25 mouse cellular contexts compared by ENCODE assay signal in the genomic region with DNA sequence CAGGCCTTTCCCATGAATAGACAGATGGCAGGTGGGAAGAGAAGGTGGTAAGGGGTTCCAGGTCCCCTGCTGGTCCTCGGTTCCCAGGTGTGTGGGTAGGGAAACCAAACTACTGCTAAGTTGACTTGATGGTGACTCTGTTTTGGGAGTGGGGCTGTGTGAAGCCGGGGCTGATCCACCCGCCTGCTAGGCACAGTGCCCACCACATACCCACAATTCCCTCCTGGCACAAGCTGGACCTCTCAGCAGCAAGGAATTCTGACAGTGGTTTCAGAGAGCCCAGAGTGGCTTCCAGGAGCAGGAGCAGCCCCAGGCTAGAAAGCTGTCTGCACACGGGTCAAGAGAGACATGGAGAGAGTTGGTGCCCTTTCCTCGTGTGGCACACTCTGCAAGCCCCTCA. TPM values are rescaled to one million over a fixed set of nuclear protein-coding genes. Genes with fewer than 3 reads are reported as not detected.
DNase-seq lines count a peak whose midpoint lies in the region; ATAC-seq and TF ChIP-seq lines count a peak whose summit lies in the region.
"Had no signal": no experiment of that assay in that cellular context is flagged by ENCODE, and none has a peak within 500 bp of the region (broad histone marks: within the 10 kb centered on the region; RNA-seq: fewer than 3 reads in every experiment).

No protein-coding gene starts in this region.

- no peak overlapping the region for H3K4me3 ChIP-seq in heart, embryonic 13.5 days
- H3K4me3 ChIP-seq in midbrain, embryonic 10.5 days: no peak overlapping the region
- H3K4me3 ChIP-seq in midbrain, embryonic 15.5 days: no peak overlapping the region
- H3K4me3 ChIP-seq in forebrain, postnatal 0 days (ENCODE audit: low read depth, low read length): no peak overlapping the region
- H3K4me3 ChIP-seq in kidney, embryonic 14.5 days (ENCODE audit: low read length): no peak overlapping the region
- H3K4me3 ChIP-seq: embryonic facial prominence, embryonic 15.5 days; heart, embryonic 12.5 days; limb, embryonic 15.5 days; liver, embryonic 15.5 days; lung, embryonic 15.5 days had no signal

- H3K27ac ChIP-seq in heart, embryonic 13.5 days (replicated peaks): no peak overlapping the region
- 0 out of 2 replicates have a peak overlapping the region, but pooled peaks have one; percentile 35 for H3K27ac ChIP-seq in midbrain, embryonic 10.5 days (replicated peaks)
- no peak overlapping the region for H3K27ac ChIP-seq in midbrain, embryonic 15.5 days
- H3K27ac ChIP-seq in forebrain, postnatal 0 days (ENCODE audit: low read depth, low read length): 0 out of 2 replicates have a peak overlapping the region, but pooled peaks have one; percentile 5
- no peak overlapping the region for H3K27ac ChIP-seq in kidney, embryonic 14.5 days (ENCODE audit: low read depth, low read length)
- H3K27ac ChIP-seq: embryonic facial prominence, embryonic 15.5 days; hindbrain, postnatal 0 days; limb, embryonic 15.5 days; liver, embryonic 15.5 days; lung, embryonic 15.5 days had no signal

- H3K4me1 ChIP-seq in heart, embryonic 13.5 days: peaks cover 26% of the 10 kb centered on the region
- H3K4me1 ChIP-seq in midbrain, embryonic 10.5 days: peaks cover 91% of the 10 kb centered on the region
- H3K4me1 ChIP-seq in midbrain, embryonic 15.5 days: peaks cover 77% of the 10 kb centered on the region
- peaks cover 38% of the 10 kb centered on the region for H3K4me1 ChIP-seq in forebrain, postnatal 0 days (ENCODE audit: insufficient read depth)
- H3K4me1 ChIP-seq in kidney, embryonic 14.5 days (ENCODE audit: control insufficient read depth, insufficient read depth, low read length): peaks cover 15% of the 10 kb centered on the region; the same call in 1 of the 2 replicates
- H3K4me1 ChIP-seq: liver, embryonic 15.5 days had no signal

- 64% methylated on average over 5 of the region's 5 CpGs for WGBS in heart, embryonic 13.5 days
- WGBS in midbrain, embryonic 10.5 days: 73% methylated on average over 5 of the region's 5 CpGs
- WGBS in midbrain, embryonic 15.5 days: 59% methylated on average over 5 of the region's 5 CpGs
- 45% methylated on average over 5 of the region's 5 CpGs for WGBS in forebrain, postnatal 0 days
- 77% methylated on average over 5 of the region's 5 CpGs for WGBS in kidney, embryonic 14.5 days

- peak overlapping the region; percentile 6; the same call in 1 of the 2 replicates for H3K9ac ChIP-seq in heart, embryonic 13.5 days
- no peak overlapping the region for H3K9ac ChIP-seq in midbrain, embryonic 15.5 days
- no peak overlapping the region for H3K9ac ChIP-seq in forebrain, postnatal 0 days
- H3K9ac ChIP-seq in kidney, embryonic 14.5 days (ENCODE audit: low read depth, low read length): no peak overlapping the region
- H3K9ac ChIP-seq: embryonic facial prominence, embryonic 15.5 days; heart, embryonic 12.5 days; limb, embryonic 15.5 days; liver, embryonic 15.5 days; lung, embryonic 15.5 days had no signal

- no peak for DNase-seq in heart, postnatal 25 days (ENCODE audit: low spot score)
- no peak for DNase-seq in midbrain, embryonic 10.5 days (ENCODE audit: low spot score)
- peak; percentile 36 for DNase-seq in fibroblast of lung, adult 2 months (ENCODE audit: low read depth)
- no peak for DNase-seq in forebrain, postnatal 0 days
- DNase-seq in lung, postnatal 14 days: no peak
- DNase-seq: adrenal gland, postnatal 25 days; cerebellum, postnatal 14 days; gastrocnemius, postnatal 14 days; heart, adult 11 months; kidney, adult 9 months; kidney, postnatal 25 days; lung, postnatal 4 days; thymus, adult 18-20 months had no signal

- H3K9me3 ChIP-seq in heart, embryonic 13.5 days: no peaks in the 10 kb centered on the region
- no peaks in the 10 kb centered on the region for H3K9me3 ChIP-seq in midbrain, embryonic 10.5 days (replicated peaks)
- no peaks in the 10 kb centered on the region for H3K9me3 ChIP-seq in midbrain, embryonic 15.5 days
- H3K9me3 ChIP-seq in forebrain, postnatal 0 days (ENCODE audit: low read length): no peaks in the 10 kb centered on the region
- H3K9me3 ChIP-seq in kidney, embryonic 14.5 days (ENCODE audit: control insufficient read depth, low read length): no peaks in the 10 kb centered on the region
- H3K9me3 ChIP-seq: embryonic facial prominence, embryonic 15.5 days; heart, embryonic 12.5 days; limb, embryonic 15.5 days; liver, embryonic 15.5 days; lung, embryonic 15.5 days had no signal

- intact Hi-C loops in heart, postnatal 25 days (cut with DNase I): no loop called here

- no peak for ATAC-seq in heart, embryonic 13.5 days (ENCODE audit: extremely low read depth, insufficient number of reproducible peaks, low FRiP score, low TSS enrichment)
- ATAC-seq in midbrain, embryonic 15.5 days (replicated peaks): no peak
- no peak for ATAC-seq in forebrain, postnatal 0 days
- ATAC-seq in kidney, embryonic 14.5 days (ENCODE audit: low FRiP score, low TSS enrichment): no peak
- ATAC-seq: hindbrain, postnatal 0 days; intestine, embryonic 16.5 days had no signal

- no peak overlapping the region for H3K4me2 ChIP-seq in heart, embryonic 13.5 days
- no peak overlapping the region for H3K4me2 ChIP-seq in midbrain, embryonic 15.5 days
- H3K4me2 ChIP-seq in forebrain, postnatal 0 days (ENCODE audit: low read depth): no peak overlapping the region
- no peak overlapping the region for H3K4me2 ChIP-seq in kidney, embryonic 14.5 days (replicated peaks; ENCODE audit: low read depth, low read length)
- H3K4me2 ChIP-seq: embryonic facial prominence, embryonic 15.5 days; heart, embryonic 12.5 days; limb, embryonic 15.5 days; liver, embryonic 15.5 days; lung, embryonic 15.5 days had no signal

- H3K36me3 ChIP-seq in heart, embryonic 13.5 days: no peaks in the 10 kb centered on the region
- H3K36me3 ChIP-seq in midbrain, embryonic 10.5 days: no peaks in the 10 kb centered on the region
- no peaks in the 10 kb centered on the region for H3K36me3 ChIP-seq in midbrain, embryonic 15.5 days (replicated peaks)
- H3K36me3 ChIP-seq in forebrain, postnatal 0 days (ENCODE audit: insufficient read depth): no peaks in the 10 kb centered on the region
- H3K36me3 ChIP-seq in kidney, embryonic 14.5 days (ENCODE audit: control insufficient read depth, insufficient read depth, low read length): no peaks in the 10 kb centered on the region
- H3K36me3 ChIP-seq: embryonic facial prominence, embryonic 15.5 days; heart, embryonic 12.5 days; limb, embryonic 15.5 days; liver, embryonic 15.5 days; lung, embryonic 15.5 days had no signal

- TF ChIP-seq CTCF in forebrain, postnatal 0 days (IDR thresholded peaks at IDR 0.05; ENCODE audit: low read depth): no peak

- peaks cover 77% of the 10 kb centered on the region for H3K27me3 ChIP-seq in heart, embryonic 13.5 days (replicated peaks)
- peaks cover 92% of the 10 kb centered on the region for H3K27me3 ChIP-seq in midbrain, embryonic 10.5 days (ENCODE audit: low read depth, poor library complexity, severe bottlenecking)
- H3K27me3 ChIP-seq in midbrain, embryonic 15.5 days (replicated peaks): 0 out of 2 replicates have a peak, but pooled peaks cover 3% of the 10 kb centered on the region
- no peaks in the 10 kb centered on the region for H3K27me3 ChIP-seq in forebrain, postnatal 0 days (ENCODE audit: insufficient read depth, low read length)
- peaks cover 18% of the 10 kb centered on the region; the same call in 1 of the 2 replicates for H3K27me3 ChIP-seq in kidney, embryonic 14.5 days (ENCODE audit: control insufficient read depth, insufficient read depth, low read length)

RNA-seq across cellular contexts. Expression of gene Flrt1, which starts 16.5 kb away (rescaled TPM):
- 1.1 and 1.4 TPM in 2 replicates for polyA plus RNA-seq in heart, embryonic 13.5 days (2015; fragmentation: Nextera tagmentation; extraction: Ambion mirVana)
- 1 to 10 TPM; 1.1 to 1.4 TPM for total RNA-seq in heart, postnatal 25 days (2021)
- 6.0 and 7.5 TPM in 2 replicates for polyA plus RNA-seq in midbrain, embryonic 10.5 days (2016; fragmentation: Nextera tagmentation; extraction: Ambion mirVana)
- polyA plus RNA-seq in midbrain, embryonic 15.5 days (2015; fragmentation: Nextera tagmentation; extraction: Ambion mirVana): 12.2 and 12.5 TPM in 2 replicates
- total RNA-seq in forebrain, postnatal 0 days (2014; rRNA removed): 8.1 and 8.8 TPM in 2 replicates
- 6.7 and 11.3 TPM in 2 replicates for polyA plus RNA-seq in forebrain, postnatal 0 days (2015; fragmentation: Nextera tagmentation; extraction: Ambion mirVana)
- 3.0 and 5.5 TPM in 2 replicates for polyA plus RNA-seq in kidney, embryonic 14.5 days (2014; fragmentation: Nextera tagmentation; extraction: Ambion mirVana)
- total RNA-seq: hematopoietic stem cell, adult 5-6 weeks; megakaryocyte-erythroid progenitor cell, adult 5-6 weeks had no signal

RNA-seq across cellular contexts. Expression of gene Macrod1, which starts 32.4 kb away (rescaled TPM):
- 32.0 and 32.9 TPM in 2 replicates for polyA plus RNA-seq in heart, embryonic 13.5 days (2015; fragmentation: Nextera tagmentation; extraction: Ambion mirVana)
- 100 to 1,000 TPM; 240 to 243 TPM for total RNA-seq in heart, postnatal 25 days (2021)
- polyA plus RNA-seq in midbrain, embryonic 10.5 days (2016; fragmentation: Nextera tagmentation; extraction: Ambion mirVana): 2.2 and 2.9 TPM in 2 replicates
- polyA plus RNA-seq in midbrain, embryonic 15.5 days (2015; fragmentation: Nextera tagmentation; extraction: Ambion mirVana): 5.6 and 6.0 TPM in 2 replicates
- 8.1 and 9.4 TPM in 2 replicates for total RNA-seq in forebrain, postnatal 0 days (2014; rRNA removed)
- polyA plus RNA-seq in forebrain, postnatal 0 days (2015; fragmentation: Nextera tagmentation; extraction: Ambion mirVana): 8.0 and 8.5 TPM in 2 replicates
- 9.9 and 10.7 TPM in 2 replicates for polyA plus RNA-seq in kidney, embryonic 14.5 days (2014; fragmentation: Nextera tagmentation; extraction: Ambion mirVana)

RNA-seq across cellular contexts. Expression of gene Stip1, which starts 49.3 kb away (rescaled TPM):
- 207 and 228 TPM in 2 replicates for polyA plus RNA-seq in heart, embryonic 13.5 days (2015; fragmentation: Nextera tagmentation; extraction: Ambion mirVana)
- 100 to 1,000 TPM; 110 to 129 TPM for total RNA-seq in heart, postnatal 25 days (2021)
- 427 and 470 TPM in 2 replicates for polyA plus RNA-seq in midbrain, embryonic 10.5 days (2016; fragmentation: Nextera tagmentation; extraction: Ambion mirVana)
- polyA plus RNA-seq in midbrain, embryonic 15.5 days (2015; fragmentation: Nextera tagmentation; extraction: Ambion mirVana): 214 and 230 TPM in 2 replicates
- total RNA-seq in forebrain, postnatal 0 days (2014; rRNA removed): 124 and 133 TPM in 2 replicates
- 146 and 156 TPM in 2 replicates for polyA plus RNA-seq in forebrain, postnatal 0 days (2015; fragmentation: Nextera tagmentation; extraction: Ambion mirVana)
- 223 and 304 TPM in 2 replicates for polyA plus RNA-seq in kidney, embryonic 14.5 days (2014; fragmentation: Nextera tagmentation; extraction: Ambion mirVana)

Comparison
In these comparisons a context has a peak if more than half of its experiments do, and no peak if none do; other contexts are left out.
1. H3K27ac ChIP-seq: peak in midbrain, embryonic 10.5 days (single experiment) and forebrain, postnatal 0 days (single experiment); none in heart, embryonic 13.5 days (single experiment), midbrain, embryonic 15.5 days (single experiment) and kidney, embryonic 14.5 days (single experiment).